Mouse (Mus musculus): ENCODE data around the gene Celf2. TPM values are rescaled to one million over a fixed set of nuclear protein-coding genes. Genes with fewer than 3 reads are reported as not detected.
A peak's percentile ranks its signal among the peaks of the same experiment; 100 is the strongest.

Gene Celf2
- polyA plus RNA-seq, 1 experiment from 2014 or later = 16.5 TPM

DNA sequence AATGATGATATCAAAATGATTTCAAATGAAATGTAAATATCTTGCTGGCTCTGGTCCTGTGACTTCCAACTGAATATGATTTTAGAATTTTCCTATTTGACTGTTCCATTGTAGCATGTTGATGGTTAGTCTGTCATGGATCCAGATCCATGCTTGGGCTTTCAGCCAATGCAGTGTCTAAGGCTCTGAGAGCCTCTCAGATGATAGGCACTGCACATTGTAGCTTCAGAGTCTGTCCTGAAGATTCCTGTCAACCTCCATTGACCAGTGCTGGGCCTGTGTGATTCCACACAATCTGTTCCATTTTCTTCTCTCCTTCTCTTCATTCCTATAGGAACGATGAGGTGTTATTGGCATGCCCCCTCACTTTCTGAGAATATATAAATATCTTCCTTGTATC lies 478.0 kb downstream of the Celf2 start:
- ATAC-seq (ENCODE audit: low FRiP score, low TSS enrichment) = no peak
- Histone ChIP-seq H3K4me3 (ENCODE audit: low read length) (no peak overlapping the region), H3K27me3 (ENCODE audit: insufficient read depth, low read length) (no peaks in the 10 kb centered on the region), H3K4me1 (ENCODE audit: insufficient read depth, low read length) (no peaks in the 10 kb centered on the region), H3K4me2 (replicated peaks; ENCODE audit: low read depth, low read length) (no peak overlapping the region), H3K27ac (ENCODE audit: low read length) (no peak overlapping the region), H3K36me3 (ENCODE audit: insufficient read depth, low read length) (no peaks in the 10 kb centered on the region), H3K9ac (replicated peaks; ENCODE audit: low read length) (no peak overlapping the region), H3K9me3 (ENCODE audit: low read length) (no peaks in the 10 kb centered on the region)
- 96% methylated on average over 1 of the region's 1 CpGs for WGBS

- Histone ChIP-seq H3K27me3 (ENCODE audit: insufficient read depth, low read length) (no peaks in the 10 kb centered on the region), H3K27ac (ENCODE audit: low read length) (no peak overlapping the region), H3K4me2 (replicated peaks; ENCODE audit: low read depth, low read length) (no peak overlapping the region), H3K9me3 (ENCODE audit: low read length) (no peaks in the 10 kb centered on the region), H3K36me3 (ENCODE audit: insufficient read depth, low read length) (no peaks in the 10 kb centered on the region), H3K9ac (replicated peaks; ENCODE audit: low read length) (no peak overlapping the region), H3K4me1 (ENCODE audit: insufficient read depth, low read length) (no peaks in the 10 kb centered on the region), H3K4me3 (ENCODE audit: low read length) (no peak overlapping the region)
- no peak for ATAC-seq (ENCODE audit: low FRiP score, low TSS enrichment)
- 94% methylated on average over 1 of the region's 1 CpGs for WGBS
These were observed 482.6 kb downstream of the Celf2 start for GRCm38 (mm10) chr2:7026737-7027136.

- no peak overlapping the region for H3K27ac ChIP-seq (ENCODE audit: low read length)
- no peaks in the 10 kb centered on the region for H3K36me3 ChIP-seq (ENCODE audit: insufficient read depth, low read length)
- no peak overlapping the region for H3K4me2 ChIP-seq (replicated peaks; ENCODE audit: low read depth, low read length)
- no peak overlapping the region for H3K9ac ChIP-seq (replicated peaks; ENCODE audit: low read length)
- peak; percentile 91 for ATAC-seq (ENCODE audit: low FRiP score, low TSS enrichment)
- H3K4me1 ChIP-seq (ENCODE audit: insufficient read depth, low read length) = no peaks in the 10 kb centered on the region
- H3K27me3 ChIP-seq (ENCODE audit: insufficient read depth, low read length) = no peaks in the 10 kb centered on the region
- H3K4me3 ChIP-seq (ENCODE audit: low read length) = no peak overlapping the region
- no peaks in the 10 kb centered on the region for H3K9me3 ChIP-seq (ENCODE audit: low read length)
- WGBS = 21% methylated on average over 5 of the region's 5 CpGs
These were observed 483.8 kb downstream of the Celf2 start for GRCm38 (mm10) chr2:7025594-7025993.

- H3K36me3 ChIP-seq (ENCODE audit: insufficient read depth, low read length) = no peaks in the 10 kb centered on the region
- 24% methylated on average over 3 of the region's 3 CpGs for WGBS
These were observed 487.2 kb downstream of the Celf2 start for GRCm38 (mm10) chr2:7022184-7022583.

GRCm38 (mm10) chr2:7017384-7018113 lies 491.8 kb downstream of the Celf2 start:
- Histone ChIP-seq H3K36me3 (ENCODE audit: insufficient read depth, low read length) (no peaks in the 10 kb centered on the region), H3K4me2 (replicated peaks; ENCODE audit: low read depth, low read length) (no peak overlapping the region), H3K9me3 (ENCODE audit: low read length) (no peaks in the 10 kb centered on the region), H3K9ac (replicated peaks; ENCODE audit: low read length) (no peak overlapping the region), H3K4me1 (ENCODE audit: insufficient read depth, low read length) (no peaks in the 10 kb centered on the region), H3K4me3 (ENCODE audit: low read length) (no peak overlapping the region), H3K27me3 (ENCODE audit: insufficient read depth, low read length) (no peaks in the 10 kb centered on the region), H3K27ac (ENCODE audit: low read length) (no peak overlapping the region)
- no peak for ATAC-seq (ENCODE audit: low FRiP score, low TSS enrichment)
- WGBS = 86% methylated on average over 6 of the region's 6 CpGs

More at GRCm38 (mm10) chr2:7022184-7022583, 487.2 kb downstream of the Celf2 start:
- Histone ChIP-seq H3K9ac (replicated peaks; ENCODE audit: low read length) (no peak overlapping the region), H3K9me3 (ENCODE audit: low read length) (no peaks in the 10 kb centered on the region), H3K27ac (ENCODE audit: low read length) (no peak overlapping the region), H3K27me3 (ENCODE audit: insufficient read depth, low read length) (no peaks in the 10 kb centered on the region), H3K4me3 (ENCODE audit: low read length) (no peak overlapping the region), H3K4me1 (ENCODE audit: insufficient read depth, low read length) (no peaks in the 10 kb centered on the region), H3K4me2 (replicated peaks; ENCODE audit: low read depth, low read length) (no peak overlapping the region)
- no peak for ATAC-seq (ENCODE audit: low FRiP score, low TSS enrichment)

GRCm38 (mm10) chr2:7013126-7013525 lies 496.2 kb downstream of the Celf2 start:
- Histone ChIP-seq H3K27me3 (ENCODE audit: insufficient read depth, low read length) (no peaks in the 10 kb centered on the region), H3K27ac (ENCODE audit: low read length) (no peak overlapping the region), H3K4me3 (ENCODE audit: low read length) (no peak overlapping the region), H3K9ac (replicated peaks; ENCODE audit: low read length) (no peak overlapping the region), H3K4me2 (replicated peaks; ENCODE audit: low read depth, low read length) (no peak overlapping the region), H3K36me3 (ENCODE audit: insufficient read depth, low read length) (no peaks in the 10 kb centered on the region), H3K9me3 (ENCODE audit: low read length) (no peaks in the 10 kb centered on the region), H3K4me1 (ENCODE audit: insufficient read depth, low read length) (no peaks in the 10 kb centered on the region)
- no peak for ATAC-seq (ENCODE audit: low FRiP score, low TSS enrichment)
- WGBS = 68% methylated on average over 5 of the region's 5 CpGs

DNA sequence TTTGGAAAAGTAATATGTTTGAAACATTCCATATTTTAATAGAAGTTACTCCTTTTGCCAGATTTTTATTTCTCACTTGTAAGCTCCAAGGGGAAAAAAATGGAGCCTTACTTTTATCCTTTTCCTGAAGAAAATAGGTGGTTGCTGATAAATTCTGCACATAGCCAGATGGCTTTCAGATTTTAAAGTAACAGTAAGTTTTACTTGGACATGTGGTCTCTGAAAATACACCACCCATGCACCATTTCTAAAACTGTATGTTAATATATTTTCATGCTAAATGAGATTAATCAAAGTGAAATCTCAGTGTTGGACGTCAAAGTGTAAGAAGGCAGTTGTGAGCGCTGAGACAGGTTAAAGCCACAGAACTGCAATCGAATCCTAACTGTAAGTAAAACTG lies 502.5 kb downstream of the Celf2 start:
- Histone ChIP-seq H3K36me3 (ENCODE audit: insufficient read depth, low read length) (no peaks in the 10 kb centered on the region), H3K4me2 (replicated peaks; ENCODE audit: low read depth, low read length) (no peak overlapping the region), H3K9ac (replicated peaks; ENCODE audit: low read length) (no peak overlapping the region), H3K4me3 (ENCODE audit: low read length) (no peak overlapping the region), H3K9me3 (ENCODE audit: low read length) (no peaks in the 10 kb centered on the region), H3K27me3 (ENCODE audit: insufficient read depth, low read length) (no peaks in the 10 kb centered on the region), H3K27ac (ENCODE audit: low read length) (no peak overlapping the region), H3K4me1 (ENCODE audit: insufficient read depth, low read length) (no peaks in the 10 kb centered on the region)
- no peak for ATAC-seq (ENCODE audit: low FRiP score, low TSS enrichment)
- 88% methylated on average over 3 of the region's 3 CpGs for WGBS

DNA sequence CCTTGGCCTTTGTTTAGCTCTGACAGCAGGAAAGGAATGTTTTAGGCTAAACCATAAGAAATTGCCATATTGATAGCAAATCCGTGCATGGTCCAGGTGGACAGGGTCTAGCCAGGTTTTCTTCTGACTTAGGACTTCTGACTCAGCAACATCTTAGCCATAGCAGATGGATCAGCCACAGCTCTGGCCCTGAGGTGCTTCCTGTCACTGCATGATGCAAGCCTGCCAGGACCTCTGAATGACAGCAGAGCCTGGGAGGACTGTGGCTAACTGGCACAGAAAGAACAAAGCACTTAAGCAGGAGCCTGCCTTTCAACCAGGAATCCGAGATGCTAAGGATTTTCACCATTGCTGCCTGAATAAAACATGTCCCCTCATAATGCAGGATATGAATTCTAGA lies 507.4 kb downstream of the Celf2 start:
- WGBS = 40% methylated on average over 2 of the region's 2 CpGs

GRCm38 (mm10) chr2:6991010-6991421 lies 518.3 kb downstream of the Celf2 start:
- no peaks in the 10 kb centered on the region for H3K27me3 ChIP-seq (ENCODE audit: insufficient read depth, low read length)
- WGBS = 81% methylated on average over 5 of the region's 5 CpGs
- H3K4me1 ChIP-seq (ENCODE audit: insufficient read depth, low read length) = no peaks in the 10 kb centered on the region
- ATAC-seq (ENCODE audit: low FRiP score, low TSS enrichment) = no peak
- no peak overlapping the region for H3K4me2 ChIP-seq (replicated peaks; ENCODE audit: low read depth, low read length)
- no peak overlapping the region for H3K27ac ChIP-seq (ENCODE audit: low read length)
- H3K4me3 ChIP-seq (ENCODE audit: low read length) = no peak overlapping the region
- no peaks in the 10 kb centered on the region for H3K36me3 ChIP-seq (ENCODE audit: insufficient read depth, low read length)
- H3K9ac ChIP-seq (replicated peaks; ENCODE audit: low read length) = no peak overlapping the region
- H3K9me3 ChIP-seq (ENCODE audit: low read length) = no peaks in the 10 kb centered on the region

More for the DNA sequence above, 507.4 kb downstream of the Celf2 start:
- no peak overlapping the region for H3K4me3 ChIP-seq (ENCODE audit: low read length)
- H3K9me3 ChIP-seq (ENCODE audit: low read length) = 0 out of 2 replicates have a peak, but pooled peaks cover 3% of the 10 kb centered on the region
- H3K27me3 ChIP-seq (ENCODE audit: insufficient read depth, low read length) = no peaks in the 10 kb centered on the region
- no peak overlapping the region for H3K27ac ChIP-seq (ENCODE audit: low read length)
- no peak overlapping the region for H3K4me2 ChIP-seq (replicated peaks; ENCODE audit: low read depth, low read length)
- H3K36me3 ChIP-seq (ENCODE audit: insufficient read depth, low read length) = no peaks in the 10 kb centered on the region
- no peak for ATAC-seq (ENCODE audit: low FRiP score, low TSS enrichment)
- no peaks in the 10 kb centered on the region for H3K4me1 ChIP-seq (ENCODE audit: insufficient read depth, low read length)
- no peak overlapping the region for H3K9ac ChIP-seq (replicated peaks; ENCODE audit: low read length)

GRCm38 (mm10) chr2:6985706-6986105 lies 523.7 kb downstream of the Celf2 start:
- 27% methylated on average over 4 of the region's 4 CpGs for WGBS
- no peaks in the 10 kb centered on the region for H3K36me3 ChIP-seq (ENCODE audit: insufficient read depth, low read length)
- no peaks in the 10 kb centered on the region for H3K4me1 ChIP-seq (ENCODE audit: insufficient read depth, low read length)
- H3K9me3 ChIP-seq (ENCODE audit: low read length) = no peaks in the 10 kb centered on the region
- no peak overlapping the region for H3K4me2 ChIP-seq (replicated peaks; ENCODE audit: low read depth, low read length)
- no peak overlapping the region for H3K9ac ChIP-seq (replicated peaks; ENCODE audit: low read length)
- no peak for ATAC-seq (ENCODE audit: low FRiP score, low TSS enrichment)
- H3K27ac ChIP-seq (ENCODE audit: low read length) = no peak overlapping the region
- H3K4me3 ChIP-seq (ENCODE audit: low read length) = no peak overlapping the region
- H3K27me3 ChIP-seq (ENCODE audit: insufficient read depth, low read length) = no peaks in the 10 kb centered on the region

Measured in kidney, embryonic 16.5 days (tissue).